Mouse (Mus musculus) lung, adult 2 months (tissue): ENCODE data around the gene Depdc1b.

Experiments
- CTCF ChIP-seq: fragments of 200-500 bp; IDR thresholded peaks from 2 replicates; pipeline ENCODE4 v1.5.1; 2011; ENCODE audit warnings: mild to moderate bottlenecking, low read length, control low read depth; ENCODE audit not compliant: insufficient read depth
- POLR2A ChIP-seq: fragments of 200-500 bp; IDR thresholded peaks from 2 replicates; pipeline ENCODE4 v1.6.1; 2011; ENCODE audit warnings: low read depth, mild to moderate bottlenecking, control low read depth, low read length, borderline replicate concordance; ENCODE audit errors: extremely low read depth

- TF ChIP-seq CTCF (no peak), POLR2A (no peak)
Observed at GRCm38 (mm10) chr13:108358228-108358627, 42.1 kb downstream of the Depdc1b start.
